Mouse (Mus musculus) liver, embryonic 18 days (tissue): ENCODE results near the gene Gcn1l1. TPM values are rescaled to one million over a fixed set of nuclear protein-coding genes. Genes with fewer than 3 reads are reported as not detected.

Experiments used
- polyA plus RNA-seq: library from polyadenylated mRNA; depleted of rRNA; stranded (reverse); fragments of >200 nt; gene quantifications from 2 replicates; pipeline ENCODE4 v1.2.3, GENCODE M21; 2012; rRNA removed

Gene Gcn1l1
- polyA plus RNA-seq: 8.4 and 11.2 TPM in 2 replicates

DNA sequence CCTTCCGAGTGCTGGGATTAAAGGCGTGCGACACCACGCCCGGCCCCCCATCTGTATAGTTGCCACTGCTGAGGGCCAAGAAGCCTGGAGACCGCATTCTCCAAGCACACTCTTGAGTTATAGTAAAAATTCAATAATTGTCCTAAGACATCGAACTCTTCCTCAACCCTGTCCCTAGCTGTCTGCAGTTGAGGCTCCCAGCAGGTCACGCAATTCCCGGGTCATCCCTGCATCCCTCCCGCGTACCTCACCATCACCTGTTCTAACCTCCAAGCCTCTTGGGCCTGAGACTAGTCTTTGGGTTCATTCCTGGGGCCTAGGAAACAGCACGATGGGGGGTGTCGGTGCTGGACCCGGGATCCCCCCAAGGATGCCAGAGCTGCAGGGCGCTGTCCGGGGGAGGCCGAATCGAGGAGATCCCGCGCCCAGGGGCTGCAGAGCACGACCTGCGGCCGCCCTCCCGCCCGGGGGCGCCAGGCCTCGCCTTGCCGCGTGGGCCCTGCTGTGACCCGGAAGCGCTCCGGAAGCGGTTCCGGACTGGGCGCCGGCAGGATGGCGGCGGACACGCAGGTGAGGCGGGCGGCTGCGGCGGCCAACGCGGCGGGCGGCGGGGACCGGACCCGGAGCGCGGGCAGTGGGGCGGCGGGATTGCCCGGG is at the start of gene Gcn1l1:
Gcn1l1 (plus strand) TSS at position 518 of the 657 bp plus-strand sequence.

DNA sequence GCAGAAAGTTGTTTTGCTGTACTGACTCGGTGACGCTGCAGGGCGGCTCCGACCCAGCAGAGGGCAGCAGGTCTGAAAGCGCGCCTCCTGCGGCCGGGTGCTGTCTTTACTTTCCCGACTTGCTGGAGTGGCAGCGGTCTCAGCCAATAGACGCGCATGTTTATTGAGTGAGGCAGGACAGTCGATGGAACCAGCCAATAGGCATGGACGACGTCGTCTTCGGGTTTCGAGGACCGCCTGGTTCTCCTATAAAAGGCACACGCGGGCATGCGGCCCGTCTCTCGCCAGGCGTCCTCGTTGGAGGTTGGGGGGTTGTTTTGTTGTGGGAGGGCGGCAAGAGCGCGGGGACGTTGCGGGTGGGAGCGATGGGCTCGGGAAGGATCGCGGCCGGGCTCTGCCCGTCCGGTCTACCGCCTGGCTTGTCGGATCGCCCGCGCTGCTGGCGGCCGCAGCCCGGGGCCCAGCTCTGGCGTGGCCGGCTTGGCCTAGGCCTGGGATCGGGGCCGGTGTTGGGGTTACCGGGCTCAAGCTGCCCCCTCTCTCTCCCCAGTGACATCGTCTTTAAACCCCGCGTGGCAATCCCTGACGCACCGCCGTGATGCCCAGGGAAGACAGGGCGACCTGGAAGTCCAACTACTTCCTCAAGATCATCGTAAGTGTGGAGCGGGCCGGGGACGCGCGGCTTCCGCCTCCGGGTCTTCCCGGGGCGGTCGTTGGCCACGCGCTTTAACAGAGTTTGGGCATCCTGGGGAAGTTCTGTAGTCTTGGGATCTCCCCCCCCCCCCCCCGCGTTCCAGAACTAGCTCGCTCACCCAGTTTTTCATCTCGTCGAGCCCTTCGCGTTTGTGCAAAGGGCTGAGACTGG is 5.6 kb upstream of the Gcn1l1 start, which contains the start of gene Rplp0:
Rplp0 (plus strand) TSS at position 231 of the 865 bp plus-strand sequence.

GRCm38 (mm10) chr5:115631505-115632357 is 66.7 kb downstream of the Gcn1l1 start, which contains the start of gene Rab35:
Gene Rab35 (plus strand): TSS chr5:115631908.

Other genes with a start within 250 kb of the Gcn1l1 start
- gene Srsf9, start 238.1 kb upstream of the Gcn1l1 start, polyA plus RNA-seq: 37.0 and 37.6 TPM in 2 replicates
- gene Gatc, start 224.1 kb upstream of the Gcn1l1 start, polyA plus RNA-seq: 10.8 and 10.9 TPM in 2 replicates
- 13.5 and 13.6 TPM in 2 replicates for gene Triap1, start 224.0 kb upstream of the Gcn1l1 start, polyA plus RNA-seq
- gene Cox6a1, start 216.3 kb upstream of the Gcn1l1 start, polyA plus RNA-seq: 1,034 and 1,123 TPM in 2 replicates
- gene Msi1, start 135.7 kb upstream of the Gcn1l1 start, polyA plus RNA-seq: 0.22 and 0.44 TPM in 2 replicates
- gene Pla2g1b, start 99.0 kb upstream of the Gcn1l1 start, polyA plus RNA-seq: 0.06 TPM in 1 of 2 replicates, not detected in the other
- gene Sirt4, start 80.5 kb upstream of the Gcn1l1 start, polyA plus RNA-seq: 9.7 and 12.4 TPM in 2 replicates
- 25.1 and 30.6 TPM in 2 replicates for gene Pxn, start 58.6 kb upstream of the Gcn1l1 start, polyA plus RNA-seq
- 1,441 and 1,589 TPM in 2 replicates for gene Rplp0, start 5.8 kb upstream of the Gcn1l1 start, polyA plus RNA-seq
- 19.6 and 19.7 TPM in 2 replicates for gene Rab35, start 66.7 kb downstream of the Gcn1l1 start, polyA plus RNA-seq
- gene Bicdl1, start 166.4 kb downstream of the Gcn1l1 start, polyA plus RNA-seq: 2.5 and 2.7 TPM in 2 replicates